Mouse (Mus musculus) ovary, postnatal 36 days (tissue): ENCODE results near the gene Slc45a3.
A peak's percentile ranks its signal among the peaks of the same experiment; 100 is the strongest.

ENCODE experiments used
- DNase-seq: peaks from one replicate; pipeline ENCODE4 v3.0.0; 2022; ENCODE audit warnings: low spot score, mixed read lengths

The Slc45a3 gene

DNA sequence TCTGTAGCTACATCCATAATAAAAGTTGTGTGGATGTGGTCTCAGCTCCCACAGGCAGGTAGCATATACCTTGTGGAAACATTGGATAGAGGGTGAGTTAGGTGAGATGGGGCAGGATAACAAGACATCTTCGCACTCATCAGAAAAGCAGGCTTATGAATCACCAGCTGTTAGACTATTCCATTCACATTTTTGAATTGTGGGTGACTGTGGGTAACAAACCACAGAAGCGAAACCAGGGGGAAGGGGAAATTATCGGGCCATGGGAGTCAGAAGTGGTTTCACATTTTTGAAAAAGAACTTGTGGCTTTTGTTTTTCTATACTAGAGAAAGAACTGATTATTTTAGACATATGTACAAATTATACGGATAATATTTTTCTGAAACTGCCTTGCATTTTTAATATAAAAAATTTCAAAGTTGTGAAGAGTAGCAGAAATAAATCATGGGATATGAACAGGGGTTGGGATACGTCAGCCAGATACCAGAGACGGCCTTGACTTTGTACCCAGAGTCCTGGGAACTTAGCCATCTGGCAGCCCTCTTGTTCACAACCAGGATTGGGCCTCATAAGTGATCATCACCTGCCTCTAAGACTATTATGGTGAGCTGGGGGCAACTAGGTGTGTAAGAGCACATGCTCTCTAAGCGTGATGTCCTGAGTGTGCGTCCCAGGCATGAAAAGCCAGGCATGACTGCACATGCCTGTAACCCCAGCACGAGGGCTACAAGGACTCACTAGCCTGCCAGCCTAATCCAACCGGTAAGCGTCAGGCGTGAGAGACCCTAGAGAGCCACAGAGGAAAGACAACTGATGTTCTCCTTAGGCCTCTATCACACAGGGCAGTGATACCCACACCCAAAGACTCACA lies 30.6 kb downstream of the Slc45a3 start:
- DNase-seq: peak; percentile 39

DNA sequence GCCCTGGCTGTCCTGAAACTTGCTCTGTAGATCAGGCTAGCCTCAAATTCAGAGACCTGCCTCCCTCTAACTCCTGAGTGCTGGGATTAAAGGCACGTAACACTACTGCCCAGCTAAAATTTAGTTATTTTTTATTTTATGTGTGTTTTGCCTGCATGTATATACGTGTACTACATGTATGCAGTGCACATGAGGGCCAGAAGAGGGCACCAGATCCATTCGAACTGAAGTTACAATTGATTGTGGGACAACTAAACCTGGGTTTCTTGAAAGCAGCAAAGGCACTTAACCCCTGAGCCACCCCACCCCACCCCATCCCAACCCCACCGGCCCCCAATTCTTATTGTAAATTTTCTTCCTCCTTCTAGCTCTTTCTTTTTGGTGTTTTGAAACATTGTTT lies 32.3 kb downstream of the Slc45a3 start:
- peak; percentile 44 for DNase-seq

DNA sequence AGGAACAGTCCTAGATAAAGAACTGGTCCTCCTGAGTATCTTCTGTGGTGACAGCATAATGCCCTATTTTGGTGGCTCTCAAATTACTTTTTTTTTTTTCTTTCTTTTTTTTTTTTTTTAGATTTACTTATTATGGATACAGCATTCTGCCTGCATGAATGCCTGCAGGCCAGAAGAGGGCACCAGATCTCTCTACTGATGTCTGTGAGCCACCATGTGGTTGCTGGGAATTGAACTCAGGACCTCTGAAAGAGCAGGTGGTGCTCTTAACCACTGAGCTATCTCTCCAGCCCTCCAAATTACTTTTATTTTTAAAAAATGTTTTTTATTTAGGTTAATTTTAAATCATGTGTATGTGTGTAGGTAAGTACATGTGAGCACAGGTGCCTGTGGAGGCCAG lies 37.7 kb downstream of the Slc45a3 start:
- DNase-seq: no peak

DNA sequence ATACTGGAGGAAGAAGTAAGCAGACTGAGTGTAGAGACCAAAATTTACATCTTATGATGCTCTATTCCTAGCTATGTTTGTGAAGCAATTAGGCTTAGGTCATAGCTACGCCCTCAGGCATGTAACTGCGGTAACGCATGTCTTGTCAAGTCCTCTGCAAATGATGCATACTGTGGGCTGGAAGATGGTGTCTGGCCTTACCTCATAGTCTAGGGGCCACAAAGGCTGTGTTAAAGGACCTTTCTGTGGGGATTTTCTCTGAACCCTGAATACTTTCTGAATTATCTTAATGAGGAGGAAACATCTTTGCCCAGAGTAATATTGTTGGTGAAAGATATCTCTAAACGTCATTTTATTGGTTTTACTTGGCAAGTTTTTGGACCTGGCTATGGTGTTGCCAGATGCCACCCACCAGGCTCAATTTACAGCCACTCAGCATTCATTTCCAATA lies 39.1 kb downstream of the Slc45a3 start:
- no peak for DNase-seq

DNA sequence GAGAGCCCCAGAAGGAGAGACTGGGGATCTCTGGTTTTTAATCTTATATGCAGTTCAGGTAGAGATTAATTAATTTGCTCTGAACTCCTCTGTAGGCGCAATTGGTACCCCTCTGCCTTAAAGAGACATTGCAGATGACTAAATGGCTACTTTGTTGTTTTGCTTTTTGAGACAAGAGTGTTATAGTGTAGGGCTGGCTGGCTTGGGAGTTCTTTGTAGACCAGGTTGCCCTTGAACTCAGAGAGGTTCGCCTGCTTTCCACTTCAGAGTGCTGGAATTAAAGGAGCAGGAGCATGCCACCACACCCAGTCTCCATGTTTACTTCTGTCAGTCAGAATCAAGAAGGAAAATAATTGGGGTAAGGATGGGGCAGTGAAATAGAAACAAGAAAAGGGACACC lies 40.3 kb downstream of the Slc45a3 start:
- DNase-seq: no peak

DNA sequence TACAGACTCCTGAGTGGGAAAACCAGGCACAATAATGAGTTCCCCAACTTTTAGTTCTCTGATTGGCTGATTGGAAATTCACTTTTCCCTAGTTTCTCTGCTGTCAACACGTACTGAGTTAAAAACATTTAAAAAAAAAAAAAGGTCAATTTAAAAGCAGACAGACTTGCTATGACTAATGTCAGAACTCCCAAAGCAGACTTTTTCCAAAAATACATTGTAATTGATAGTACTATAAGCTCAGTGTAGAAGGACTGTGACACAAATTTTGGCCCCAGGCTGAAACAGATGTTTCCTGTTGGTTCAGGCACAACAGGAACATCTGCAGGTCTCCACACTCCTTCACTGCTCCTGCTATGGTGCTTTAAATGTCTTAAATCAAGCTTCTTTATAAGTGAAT lies 41.0 kb downstream of the Slc45a3 start:
- no peak for DNase-seq

DNA sequence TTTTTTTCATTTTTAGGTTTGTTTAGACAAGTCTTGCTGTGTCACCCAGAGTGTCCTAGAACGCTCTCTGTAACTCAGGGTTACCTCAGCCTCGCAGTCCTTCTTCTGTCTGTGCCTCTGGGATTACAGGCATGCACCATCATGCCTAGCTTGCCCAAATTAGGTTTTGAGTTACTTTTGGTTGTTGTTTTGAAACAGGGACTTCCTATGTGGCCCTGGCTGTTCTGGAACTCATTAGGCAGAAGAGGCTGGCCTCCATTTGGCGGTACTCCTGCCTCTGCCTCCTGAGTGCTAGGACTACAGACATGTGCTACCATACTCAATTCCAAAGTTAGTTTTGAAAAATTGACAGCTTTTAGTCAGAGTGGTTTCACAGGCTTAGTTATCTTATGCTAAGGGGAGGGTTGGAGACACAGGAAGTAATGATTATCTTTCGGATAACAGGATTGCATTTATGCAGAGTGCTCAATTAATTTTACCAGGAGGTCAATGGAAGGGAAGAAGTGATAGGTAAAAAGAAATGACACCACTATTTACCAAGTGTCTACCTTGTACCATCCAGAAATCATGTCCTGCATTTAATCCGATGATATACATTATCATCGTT lies 41.9 kb downstream of the Slc45a3 start:
- no peak for DNase-seq

DNA sequence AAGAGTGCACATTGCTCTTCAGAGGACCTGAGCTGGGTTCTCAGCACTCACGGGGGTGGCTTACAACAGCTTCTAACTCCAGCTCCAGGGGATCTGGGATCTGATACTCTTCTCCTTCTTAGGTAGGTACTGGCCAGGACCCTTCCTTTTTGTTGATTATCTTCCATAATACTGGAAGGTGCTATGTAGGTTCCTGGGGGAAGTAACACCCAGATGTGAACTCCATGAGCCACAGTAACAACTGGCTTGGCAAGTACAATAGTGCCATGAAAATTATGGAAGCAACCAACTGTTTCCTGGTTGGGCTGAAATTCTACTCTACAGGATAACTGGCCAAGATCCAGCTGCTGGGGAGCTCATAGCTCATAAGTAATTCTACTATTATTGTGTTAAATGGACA lies 42.7 kb downstream of the Slc45a3 start:
- DNase-seq: no peak

DNA sequence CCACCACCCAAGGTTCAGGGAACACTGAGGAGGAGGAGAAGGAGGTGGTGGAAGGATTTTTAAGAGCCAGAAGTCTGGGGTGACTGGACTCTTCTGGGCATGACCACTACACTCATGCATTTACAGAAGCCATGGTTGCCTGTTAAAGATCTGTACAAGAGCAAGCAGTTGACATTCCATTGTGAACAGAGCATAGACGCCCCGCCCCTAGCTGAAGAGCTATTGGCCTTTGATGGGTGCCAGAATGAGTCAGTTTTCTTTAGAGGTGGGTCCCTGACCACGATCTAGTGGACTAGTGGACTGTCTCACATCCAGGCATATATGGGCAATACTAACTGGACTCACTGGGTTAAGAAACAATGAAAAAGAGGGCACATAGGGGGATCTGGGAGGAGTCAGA lies 43.3 kb downstream of the Slc45a3 start:
- no peak for DNase-seq

DNA sequence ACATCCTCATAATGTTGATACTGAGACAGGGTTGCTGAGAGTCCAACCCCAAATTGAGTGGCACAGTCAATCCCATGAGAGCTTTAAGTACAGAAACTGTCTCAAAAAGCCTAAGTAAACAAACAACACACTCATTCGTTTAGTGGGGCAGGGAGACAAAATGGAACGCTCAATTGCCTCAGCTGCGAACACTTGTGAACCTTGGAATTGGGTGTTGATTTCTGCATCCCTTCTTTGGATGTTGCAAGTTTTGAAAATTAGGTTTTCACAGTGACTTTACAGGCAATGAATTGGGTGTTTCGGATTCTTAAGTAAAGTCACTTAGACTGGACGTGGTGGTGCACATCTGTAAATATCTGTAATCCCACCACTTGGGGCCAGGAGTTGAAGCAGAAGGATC lies 44.0 kb downstream of the Slc45a3 start:
- no peak for DNase-seq

DNA sequence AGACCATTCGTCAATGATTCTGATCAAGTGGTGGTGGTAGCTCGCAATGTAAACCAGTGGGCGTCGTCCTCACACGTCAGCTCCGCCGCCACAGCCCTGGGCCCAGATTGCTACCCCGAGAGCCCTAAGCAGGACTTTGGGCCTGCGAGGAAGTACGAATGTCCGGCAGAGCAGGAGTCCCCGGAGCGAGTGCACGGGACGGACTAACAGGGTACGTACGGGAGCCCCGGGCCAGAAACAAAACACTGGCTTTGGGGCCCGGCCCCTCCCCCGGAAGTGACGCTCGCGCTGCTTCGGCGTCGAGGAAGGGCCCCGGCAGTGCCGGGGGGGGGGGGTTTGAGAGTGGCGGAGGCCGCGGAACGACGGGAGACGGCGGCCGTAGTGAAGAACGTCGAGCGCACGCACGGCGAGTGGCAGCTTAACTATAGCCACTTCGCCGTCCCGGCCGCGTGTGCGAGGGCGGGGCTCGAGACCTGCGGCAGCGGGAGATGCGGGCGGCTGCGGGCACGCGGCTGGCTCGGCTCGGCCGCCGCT lies 44.6 kb downstream of the Slc45a3 start, which contains the start of gene Elk4:
TSS of gene Elk4 (plus strand) at position 326 of the 534 bp plus-strand sequence.
- peak; percentile 90 for DNase-seq

DNA sequence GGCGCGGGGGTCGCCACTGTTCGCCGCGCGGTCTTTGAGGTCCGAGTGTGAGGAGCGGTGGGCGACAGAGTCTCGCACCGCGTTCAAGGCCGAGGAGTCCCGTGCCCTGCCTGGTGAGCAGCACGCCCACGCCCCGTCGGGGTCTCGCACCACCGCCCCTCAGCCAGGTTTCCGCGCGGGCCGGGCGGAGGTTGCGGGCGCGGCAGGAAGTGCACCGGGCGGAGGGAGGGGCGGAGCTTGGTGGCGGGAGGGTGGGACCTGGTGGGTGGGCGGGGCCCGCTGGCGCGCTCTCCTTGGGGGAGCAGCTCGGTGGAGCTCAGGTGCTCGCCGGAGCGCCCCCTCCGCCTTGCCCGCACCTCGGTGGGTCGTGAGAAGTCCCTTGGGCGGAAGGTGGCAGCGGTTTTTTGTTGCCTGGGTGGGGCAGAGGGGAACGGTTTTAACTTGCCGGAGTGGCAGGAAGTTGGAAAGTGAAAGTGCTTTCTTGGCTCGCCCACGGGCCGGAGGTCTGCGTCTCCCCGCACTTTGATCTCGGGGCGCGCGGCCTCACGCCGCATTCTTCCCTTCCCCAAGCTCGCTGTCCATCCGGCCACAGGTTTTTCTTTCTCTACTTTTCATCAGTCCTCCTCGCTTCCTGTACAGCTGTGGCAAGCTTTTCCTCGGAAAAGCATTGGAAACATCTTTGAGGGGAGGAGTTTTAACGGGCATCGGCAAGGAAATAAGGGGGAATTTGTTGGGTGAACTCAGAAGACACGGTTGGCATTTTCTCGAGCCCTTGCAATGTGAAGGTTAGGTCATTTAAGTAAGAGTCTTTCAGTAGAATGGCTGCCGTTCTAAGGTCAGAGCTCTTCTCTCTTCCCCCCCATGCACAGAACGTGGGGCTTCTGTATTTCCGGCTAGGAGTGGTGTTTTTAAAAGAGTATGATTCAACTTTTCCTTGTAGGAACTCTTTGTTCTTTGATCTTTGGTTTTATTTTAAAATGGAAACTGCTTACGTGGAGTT lies 45.4 kb downstream of the Slc45a3 start:
- DNase-seq: peak; percentile 88

DNA sequence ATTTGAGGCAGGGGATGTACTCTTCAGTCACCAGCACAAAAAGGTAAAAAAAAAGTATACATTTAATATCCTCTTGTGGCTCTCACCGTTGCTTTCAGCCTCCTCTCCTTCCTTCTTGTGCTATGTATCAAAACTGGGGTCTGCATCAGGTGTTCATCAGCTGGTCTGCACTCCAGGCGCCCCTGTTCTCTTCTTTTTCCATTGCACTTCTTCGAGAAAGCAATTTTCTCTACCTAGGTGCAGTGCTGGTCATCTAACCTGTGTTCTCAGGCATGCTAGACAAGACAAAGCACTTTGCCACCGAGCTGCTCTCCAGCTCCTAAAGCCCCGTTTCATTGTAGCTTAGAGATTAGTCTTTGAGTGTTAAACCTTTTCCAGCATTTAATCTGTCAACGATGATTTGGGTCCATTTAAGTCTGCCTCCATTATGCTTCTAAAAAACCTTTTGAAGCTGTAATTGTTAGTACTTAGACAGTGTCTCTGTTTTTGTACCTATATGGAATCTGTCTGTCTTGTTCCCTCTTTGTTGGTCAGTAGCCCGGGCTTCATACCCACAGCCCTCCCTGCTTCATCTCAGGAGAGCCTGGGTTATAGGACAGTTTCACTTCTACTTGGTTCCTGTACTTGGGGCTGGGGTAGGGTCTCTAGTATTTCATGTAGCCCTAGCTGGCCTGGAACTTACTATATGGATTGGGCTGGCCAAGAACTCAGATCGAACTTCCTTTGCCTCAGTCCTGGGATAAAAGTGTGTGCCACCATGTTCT lies 46.3 kb downstream of the Slc45a3 start:
- DNase-seq: no peak

DNA sequence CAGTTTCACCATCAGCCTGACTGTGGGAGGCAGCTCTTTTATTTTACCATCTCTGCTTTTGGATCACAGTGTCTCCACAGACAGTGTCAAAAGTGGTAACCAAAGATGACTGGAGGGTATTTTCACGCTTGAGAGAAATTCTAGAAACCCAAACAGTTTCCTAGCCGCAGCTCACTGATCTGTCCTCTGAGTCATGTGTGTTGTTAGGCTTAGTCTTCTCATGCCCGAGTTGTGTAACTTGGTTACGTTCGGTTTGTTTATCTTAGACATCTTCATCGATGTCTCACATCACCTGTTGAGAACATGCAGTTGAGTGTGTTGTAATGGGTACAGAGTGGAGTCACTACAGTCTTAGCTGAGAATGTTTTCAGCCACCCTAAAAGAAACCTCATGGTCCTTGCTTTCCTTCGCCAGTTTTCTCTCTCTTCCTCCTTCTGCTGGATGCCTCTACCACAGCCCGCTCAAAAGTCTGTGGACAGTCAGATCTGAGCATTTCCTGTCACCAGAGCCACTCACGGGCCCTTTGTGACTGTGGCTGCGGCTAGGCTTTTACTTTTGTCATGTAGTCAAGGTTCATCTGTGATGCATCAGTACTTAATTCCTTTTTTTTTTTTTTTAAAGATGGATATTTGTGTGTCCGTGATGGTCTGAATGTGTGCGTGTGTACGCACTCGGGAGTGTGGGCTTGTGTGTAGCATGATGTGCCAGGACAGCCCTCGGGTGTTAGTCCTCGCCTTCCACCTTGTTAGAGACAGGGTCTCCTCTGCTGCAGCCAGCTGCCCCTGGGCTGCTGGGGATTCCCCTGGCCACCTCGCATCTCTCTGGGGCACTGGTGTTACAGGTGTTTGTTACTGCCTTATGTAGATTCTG lies 48.1 kb downstream of the Slc45a3 start:
- DNase-seq: no peak

DNA sequence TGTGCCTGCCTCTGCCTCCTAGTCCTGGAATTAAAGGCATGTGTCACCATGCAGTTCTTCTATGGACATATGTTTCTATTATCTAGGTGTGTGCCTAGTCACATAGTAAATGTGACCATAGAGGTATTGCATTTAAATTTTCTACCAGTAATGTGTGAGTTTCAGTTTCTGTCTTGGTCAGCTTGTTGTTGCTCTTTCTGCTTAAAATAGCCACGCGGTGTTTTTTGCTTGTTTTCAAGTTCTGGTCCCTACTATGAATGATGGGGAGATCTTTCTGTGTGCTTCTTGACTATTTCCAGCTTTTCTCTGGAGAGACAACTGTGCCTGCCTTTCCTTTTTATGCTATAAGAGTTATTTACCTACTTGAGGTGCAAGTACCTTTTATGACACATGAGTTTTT lies 49.0 kb downstream of the Slc45a3 start:
- DNase-seq: no peak

DNA sequence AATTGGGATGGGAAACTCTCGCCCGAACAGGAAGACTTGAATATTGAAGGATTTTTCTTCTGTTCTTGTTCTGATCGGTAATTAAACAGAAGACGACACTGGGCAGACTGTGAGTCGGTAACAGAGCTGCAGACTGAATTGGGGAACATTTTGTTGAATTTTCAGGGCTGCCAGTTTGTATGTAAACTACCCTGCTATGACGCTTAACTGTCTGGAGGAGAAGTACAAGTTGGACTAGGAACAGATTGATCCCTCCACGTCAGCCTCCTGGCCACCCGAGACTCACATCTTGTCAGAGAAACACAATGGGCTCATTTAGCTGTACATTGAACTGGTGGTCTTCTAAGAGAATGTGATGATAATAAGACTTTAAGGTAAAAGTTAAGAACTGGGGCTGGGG lies 50.1 kb downstream of the Slc45a3 start:
- no peak for DNase-seq

DNA sequence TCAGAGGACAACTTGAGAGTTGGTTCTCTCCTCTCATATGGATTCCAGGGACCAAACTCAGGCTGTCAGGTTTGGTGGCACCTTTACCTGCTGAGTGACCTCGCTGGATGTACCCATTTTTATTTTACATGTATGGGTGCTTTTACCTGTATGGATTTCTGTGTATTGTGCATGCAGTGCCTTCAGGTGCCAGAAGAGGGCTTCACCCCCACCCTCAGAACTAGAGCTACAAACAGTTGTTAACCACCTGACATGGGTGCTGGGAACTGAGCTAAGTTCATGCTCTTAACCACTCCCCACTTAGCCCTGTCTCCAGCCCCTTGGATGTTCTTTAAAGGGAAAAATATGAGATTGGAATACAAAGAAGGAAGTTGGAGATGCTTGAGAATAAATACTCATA lies 52.0 kb downstream of the Slc45a3 start:
- no peak for DNase-seq

DNA sequence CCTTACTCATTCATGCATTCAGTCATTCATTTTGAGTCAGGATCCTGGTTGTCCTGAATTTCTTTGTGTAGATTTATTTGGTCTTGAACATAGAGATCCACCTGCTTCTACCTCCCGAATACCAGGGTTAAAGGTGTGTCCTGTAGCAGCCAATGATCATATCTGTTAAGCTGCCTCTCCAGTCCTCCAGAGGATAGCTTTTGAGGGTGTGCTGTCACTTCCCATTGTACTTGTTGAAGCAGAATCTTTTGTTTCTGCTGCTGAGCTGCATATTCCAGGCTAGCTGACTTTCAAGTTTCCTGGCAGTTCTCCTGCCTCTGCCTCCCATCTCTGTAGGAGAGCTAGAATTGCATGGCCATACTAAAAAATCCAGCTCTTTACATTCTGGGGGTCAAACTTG lies 53.9 kb downstream of the Slc45a3 start:
- no peak for DNase-seq

DNA sequence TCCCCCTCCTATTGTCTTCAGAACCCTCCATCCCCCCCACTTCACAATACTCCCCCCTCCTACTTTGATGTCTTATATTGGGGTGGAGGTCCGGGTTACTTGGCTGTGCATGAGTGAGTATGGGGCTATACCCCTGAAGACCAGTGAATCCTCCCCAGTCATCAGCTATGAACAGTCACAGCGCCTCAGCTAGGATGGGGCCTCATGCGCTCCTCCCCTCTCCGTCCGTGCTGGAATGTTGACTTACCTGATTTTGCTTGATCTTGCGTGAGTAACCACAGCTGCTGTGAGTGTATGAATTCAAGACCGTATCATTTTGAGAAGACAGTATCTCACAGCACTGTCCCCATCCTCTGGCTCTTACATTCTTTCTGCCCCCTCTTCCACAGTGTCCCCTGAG lies 57.1 kb downstream of the Slc45a3 start:
- no peak for DNase-seq

DNA sequence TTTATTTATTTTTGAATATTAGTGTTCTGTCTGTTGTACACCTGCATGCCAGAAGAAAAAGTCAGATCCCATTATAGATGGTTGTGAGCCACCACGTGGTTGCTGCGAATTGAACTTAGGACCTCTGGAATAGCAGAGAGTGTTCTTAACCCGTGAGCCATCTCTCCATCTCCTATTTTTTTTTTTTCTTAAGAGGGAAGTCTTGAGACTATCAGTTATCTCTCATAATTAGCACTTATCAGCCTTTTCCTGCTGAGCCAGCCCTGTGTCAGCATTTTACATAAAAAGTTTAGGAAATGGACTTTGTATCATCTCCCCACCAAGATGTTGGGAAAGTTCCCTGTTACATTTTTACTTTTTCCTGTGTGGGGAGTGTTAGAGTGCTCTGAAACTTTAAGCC lies 59.3 kb downstream of the Slc45a3 start:
- DNase-seq: no peak
